Mouse (Mus musculus) liver, embryonic 14.5 days (tissue): ENCODE measurements around the gene Pebp1. TPM values are rescaled to one million over a fixed set of nuclear protein-coding genes. Genes with fewer than 3 reads are reported as not detected.

Source experiments
- ATAC-seq: fragments of 200-750 bp; cut with Nextera tagmentation; 2 replicates; pipeline ENCODE4 v1.8.0; 2017; ENCODE audit warnings: moderate number of reproducible peaks, mild to moderate bottlenecking, moderate library complexity; ENCODE audit not compliant: insufficient read depth
- DNase-seq, 3 experiments: peaks; one replicate each; pipeline ENCODE4 v3.0.0-alpha.2; 2012 to 2013; ENCODE audit warnings: low read depth in 3 of 3, low spot score in 3 of 3
- H3K27ac ChIP-seq: fragments of 300-500 bp; sonication (generic); 2 replicates; pipeline ENCODE4 v1.5.1; 2014; ENCODE audit warnings: moderate library complexity, mild to moderate bottlenecking, control low read depth, inconsistent platforms
- H3K27me3 ChIP-seq: fragments of 300-500 bp; sonication (generic); 2 replicates; pipeline ENCODE4 v1.6.1; 2014; ENCODE audit warnings: mild to moderate bottlenecking, low read length, moderate library complexity; ENCODE audit not compliant: control insufficient read depth, insufficient read depth
- H3K36me3 ChIP-seq: fragments of 300-500 bp; sonication (generic); replicated peaks from 2 replicates; pipeline ENCODE4 v1.6.1; 2014; ENCODE audit warnings: low read depth; ENCODE audit not compliant: control insufficient read depth, insufficient read depth
- H3K4me1 ChIP-seq, 2 experiments: fragments of 200-500 bp in 1 of 2; fragments of 300-500 bp in 1 of 2; sonication (generic) in 1 of 2; replicated peaks; 2 replicates each; pipeline ENCODE4 v1.6.1; 2012 to 2014; ENCODE audit warnings: antibody characterized with exemption in 1 of 2, inconsistent platforms in 1 of 2, low read length in 1 of 2; ENCODE audit not compliant: control insufficient read depth in 2 of 2, insufficient read depth in 2 of 2
- H3K4me2 ChIP-seq: fragments of 300-500 bp; sonication (generic); 2 replicates; pipeline ENCODE4 v1.6.1; 2014; ENCODE audit warnings: low read depth, mild to moderate bottlenecking, control low read depth, moderate library complexity
- H3K4me3 ChIP-seq, 2 experiments: fragments of 200-500 bp in 1 of 2; fragments of 300-500 bp in 1 of 2; sonication (generic) in 1 of 2; 2 replicates each; pipeline ENCODE4 v1.5.1; 2012 to 2014; ENCODE audit warnings: low read depth in 2 of 2, low read length in 2 of 2, mild to moderate bottlenecking in 2 of 2, control low read depth in 1 of 2, inconsistent platforms in 1 of 2, moderate library complexity in 1 of 2; ENCODE audit not compliant: insufficient read depth in 1 of 2
- H3K9ac ChIP-seq: fragments of 300-500 bp; sonication (generic); replicated peaks from 2 replicates; pipeline ENCODE4 v1.6.1; 2014; ENCODE audit warnings: mild to moderate bottlenecking, control low read depth, moderate library complexity
- H3K9me3 ChIP-seq: fragments of 300-500 bp; sonication (generic); 2 replicates; pipeline ENCODE4 v1.6.1; 2016; ENCODE audit warnings: low read length, mixed read lengths; ENCODE audit not compliant: control insufficient read depth
- CTCF ChIP-seq: IDR thresholded peaks from 2 replicates; pipeline ENCODE4 v1.5.1; 2016; ENCODE audit warnings: antibody characterized with exemption, low read depth, control low read depth
- EP300 ChIP-seq: IDR thresholded peaks from 2 replicates; pipeline ENCODE4 v1.6.1; 2016; ENCODE audit warnings: antibody characterized with exemption, low read depth
- WGBS: fragments of 180-500 bp; shearing (Covaris S2); extraction: QIAGEN DNeasy Blood & Tissue Kit; methylation state at CpG from one replicate; pipeline ENCODE4 v1.1.7; 2014; ENCODE audit not compliant: insufficient replicate concordance; 5-methylcytosine and 5-hydroxymethylcytosine counted together
- polyA plus RNA-seq, 2 experiments: library from polyadenylated mRNA; depleted of rRNA in 1 of 2; stranded (reverse) in 1 of 2; unstranded in 1 of 2; fragments of >200 nt; fragmentation: Nextera tagmentation in 1 of 2; extraction: Ambion mirVana in 1 of 2; gene quantifications; 2 replicates each; pipeline versions ENCODE4 v1.2.1 to v1.2.3; 2012 to 2014

Gene Pebp1
- polyA plus RNA-seq, 2 experiments = 165 to 194 TPM

GRCm38 (mm10) chr5:117307699-117308098 lies 20.3 kb upstream of the Pebp1 start:
- Histone ChIP-seq H3K4me2 (no peak overlapping the region), H3K36me3 (no peaks in the 10 kb centered on the region), H3K4me1 (no peaks in the 10 kb centered on the region), H3K27ac (no peak overlapping the region), H3K9me3 (no peaks in the 10 kb centered on the region), H3K9ac (no peak overlapping the region), H3K4me3 (no peak overlapping the region), H3K27me3 (no peaks in the 10 kb centered on the region)
- TF ChIP-seq EP300 = no peak
- TF ChIP-seq CTCF = peak; percentile 93
- 17% methylated on average over 11 of the region's 11 CpGs for WGBS
- ATAC-seq = peak; percentile 39; the same call in 1 of the 2 replicates
- DNase-seq = peak in 2 of 3 experiments; percentile 32 to 45

- WGBS = 80% methylated on average over 2 of the region's 2 CpGs
- H3K4me2 ChIP-seq = no peak overlapping the region
- no peak overlapping the region for H3K4me3 ChIP-seq
- H3K9ac ChIP-seq = no peak overlapping the region
- TF ChIP-seq CTCF (no peak), EP300 (no peak)
- no peaks in the 10 kb centered on the region for H3K4me1 ChIP-seq
- H3K27me3 ChIP-seq = no peaks in the 10 kb centered on the region
- ATAC-seq (no peak), DNase-seq (no peak)
- no peaks in the 10 kb centered on the region for H3K36me3 ChIP-seq
- H3K27ac ChIP-seq = no peak overlapping the region
- H3K9me3 ChIP-seq = no peaks in the 10 kb centered on the region
Measured at GRCm38 (mm10) chr5:117306826-117307225, 19.4 kb upstream of the Pebp1 start.

DNA sequence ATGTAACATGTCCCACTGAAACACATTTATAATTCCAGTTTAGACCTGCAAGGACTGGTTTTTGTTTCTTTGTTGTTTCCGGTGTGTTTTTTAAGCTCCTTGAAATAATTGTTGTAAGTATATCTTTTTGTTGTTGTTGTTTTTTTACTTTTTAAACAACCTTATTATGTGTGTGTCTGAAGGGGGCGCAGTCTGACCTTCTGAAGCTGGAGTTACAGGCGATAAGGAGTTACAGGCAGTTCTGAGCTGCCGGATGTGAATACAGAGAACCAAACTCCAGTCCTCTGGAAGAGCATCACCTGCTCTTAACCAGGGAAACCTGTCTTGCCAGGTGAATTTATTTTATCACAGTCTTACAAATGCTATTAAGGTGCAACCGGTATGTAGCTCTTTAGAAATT lies 18.3 kb upstream of the Pebp1 start:
- H3K9ac ChIP-seq = no peak overlapping the region
- no peaks in the 10 kb centered on the region for H3K36me3 ChIP-seq

DNA sequence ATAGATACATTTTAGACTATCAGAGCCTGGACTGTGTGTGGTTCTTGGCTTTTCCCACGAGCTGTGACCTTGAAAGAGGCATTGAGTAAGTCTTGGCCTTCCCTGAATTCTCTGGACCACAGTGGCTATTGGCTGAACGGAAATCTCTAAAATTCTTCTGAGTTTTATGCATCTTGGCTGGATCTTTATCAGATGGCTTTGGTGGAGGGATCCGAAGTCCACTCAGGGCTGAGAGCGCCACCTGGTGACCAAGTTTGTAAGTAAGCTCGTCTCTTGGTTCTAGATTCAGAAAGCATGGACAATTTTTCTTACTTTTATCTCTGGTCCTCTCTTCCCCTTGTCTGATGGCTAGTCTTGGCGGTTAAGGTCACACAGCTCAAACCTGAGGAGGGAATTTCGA lies 17.5 kb upstream of the Pebp1 start:
- Histone ChIP-seq H3K27me3 (no peaks in the 10 kb centered on the region), H3K9ac (no peak overlapping the region), H3K9me3 (no peaks in the 10 kb centered on the region), H3K4me1 (no peaks in the 10 kb centered on the region), H3K4me3 (no peak overlapping the region), H3K27ac (no peak overlapping the region), H3K36me3 (no peaks in the 10 kb centered on the region), H3K4me2 (no peak overlapping the region)
- TF ChIP-seq EP300 (no peak), CTCF (peak; percentile 70)
- ATAC-seq (no peak), DNase-seq (peak; percentile 45 to 51 (median 45))
- 46% methylated on average over 7 of the region's 7 CpGs for WGBS

More for the DNA sequence above, 18.3 kb upstream of the Pebp1 start:
- 76% methylated on average over 5 of the region's 5 CpGs for WGBS
- no peak for ATAC-seq
- H3K9me3 ChIP-seq = no peaks in the 10 kb centered on the region
- no peak overlapping the region for H3K27ac ChIP-seq
- no peaks in the 10 kb centered on the region for H3K27me3 ChIP-seq
- DNase-seq = no peak
- no peaks in the 10 kb centered on the region for H3K4me1 ChIP-seq
- H3K4me2 ChIP-seq = no peak overlapping the region
- H3K4me3 ChIP-seq = no peak overlapping the region
- TF ChIP-seq CTCF (no peak), EP300 (no peak)

DNA sequence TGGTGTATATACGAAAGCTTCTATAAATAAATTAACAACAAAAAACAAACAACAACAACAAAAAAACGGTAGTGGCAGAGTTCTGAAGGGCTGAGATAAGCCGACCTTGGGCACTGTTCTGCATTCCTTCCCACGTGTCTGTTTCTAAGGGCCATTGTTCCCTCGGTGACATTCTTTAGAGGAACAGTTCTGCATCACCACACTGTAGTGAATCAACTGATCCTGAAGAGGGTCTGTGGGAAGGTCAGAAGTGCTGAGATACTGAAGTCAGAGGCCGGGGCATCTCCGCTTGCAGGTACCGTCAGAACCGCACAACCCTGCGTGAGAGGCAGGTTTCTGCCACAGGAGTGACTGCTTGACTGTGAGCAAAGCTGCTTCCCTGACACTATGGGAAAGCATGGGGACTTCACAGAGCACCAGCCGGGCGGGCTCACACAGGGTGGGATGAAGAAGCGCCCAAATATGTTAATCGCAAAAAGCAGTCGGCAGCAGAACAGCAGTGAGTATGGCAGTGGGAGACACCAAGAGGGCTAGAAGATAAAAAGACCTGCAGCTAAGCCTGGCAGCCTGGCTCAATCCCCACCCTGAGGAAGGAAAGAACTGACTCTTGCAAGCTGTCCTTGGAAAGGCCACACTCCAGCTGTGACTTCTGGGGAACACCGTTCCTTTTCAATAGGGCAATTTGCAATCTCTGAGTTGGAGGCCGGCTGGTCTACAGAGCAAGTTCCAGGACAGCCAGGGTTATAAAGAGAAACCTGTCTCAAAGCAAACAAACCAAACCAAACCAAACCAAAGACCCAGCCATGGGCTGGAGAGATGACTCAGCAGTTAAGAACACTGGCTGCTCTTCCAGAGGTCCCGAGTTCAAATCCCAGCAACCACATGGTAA lies 16.5 kb upstream of the Pebp1 start:
- Histone ChIP-seq H3K4me1 (no peaks in the 10 kb centered on the region), H3K9me3 (no peaks in the 10 kb centered on the region), H3K4me2 (no peak overlapping the region), H3K4me3 (no peak overlapping the region), H3K27ac (no peak overlapping the region), H3K27me3 (no peaks in the 10 kb centered on the region), H3K36me3 (no peaks in the 10 kb centered on the region), H3K9ac (no peak overlapping the region)
- ATAC-seq (no peak), DNase-seq (no peak)
- 54% methylated on average over 18 of the region's 18 CpGs for WGBS
- TF ChIP-seq CTCF = 0 out of 2 replicates have a peak, but pooled peaks have one; percentile 4
- TF ChIP-seq EP300 = no peak
